Mouse (Mus musculus): Measurements from ENCODE around the gene Midn. TPM values are rescaled to one million over a fixed set of nuclear protein-coding genes. Genes with fewer than 3 reads are reported as not detected.

The Midn gene
- total and polyA plus RNA-seq, 3 experiments = 74.5 to 102 (median 96.2) TPM

DNA sequence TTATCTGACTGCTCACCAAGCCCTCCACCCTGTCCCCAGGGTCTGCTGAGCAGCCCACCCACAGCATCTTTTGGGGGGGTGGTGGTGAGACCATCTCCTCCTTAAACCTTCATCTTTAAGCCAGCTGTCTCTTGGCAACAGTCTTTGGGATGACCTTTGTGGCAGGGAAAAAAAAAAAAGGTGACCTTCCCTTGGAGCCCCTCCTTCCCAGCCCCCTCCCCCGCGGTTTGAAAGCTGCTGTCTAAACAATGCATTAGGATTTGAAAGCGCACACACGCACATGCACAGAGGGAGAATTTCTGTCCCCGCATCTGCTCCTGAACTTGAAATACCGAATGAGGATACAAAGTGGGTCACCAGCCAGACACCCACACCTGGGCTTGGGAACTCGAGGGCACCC is 56.0 kb downstream of the Midn start:
- WGBS = 36% methylated on average over 7 of the region's 7 CpGs
- H3K27me3 ChIP-seq (ENCODE audit: control insufficient read depth, insufficient read depth, low read length) = no peaks in the 10 kb centered on the region
- peaks cover 2% of the 10 kb centered on the region for H3K4me1 ChIP-seq (ENCODE audit: control insufficient read depth, insufficient read depth, low read length)
- H3K27ac ChIP-seq = no peak overlapping the region
- no peaks in the 10 kb centered on the region for H3K79me2 ChIP-seq (replicated peaks; ENCODE audit: control insufficient read depth, insufficient read depth, low read length)
- H3K4me3 ChIP-seq = no peak overlapping the region
- DNase-seq = no peak
- no peak overlapping the region for H3K9ac ChIP-seq (ENCODE audit: low read depth, low read length)
- no peaks in the 10 kb centered on the region for H3K36me3 ChIP-seq (ENCODE audit: control insufficient read depth, insufficient read depth, low read length)
- intact Hi-C loops (cut with DNase I) = no loop called here
- no peak for TF ChIP-seq CTCF (IDR thresholded peaks at IDR 0.05)
- TF ChIP-seq EP300 (IDR thresholded peaks at IDR 0.05; ENCODE audit: insufficient read depth, low read depth, low read length) = no peak
- TF ChIP-seq POLR2A (IDR thresholded peaks at IDR 0.05; ENCODE audit: insufficient read depth, low read depth, low read length) = no peak

DNA sequence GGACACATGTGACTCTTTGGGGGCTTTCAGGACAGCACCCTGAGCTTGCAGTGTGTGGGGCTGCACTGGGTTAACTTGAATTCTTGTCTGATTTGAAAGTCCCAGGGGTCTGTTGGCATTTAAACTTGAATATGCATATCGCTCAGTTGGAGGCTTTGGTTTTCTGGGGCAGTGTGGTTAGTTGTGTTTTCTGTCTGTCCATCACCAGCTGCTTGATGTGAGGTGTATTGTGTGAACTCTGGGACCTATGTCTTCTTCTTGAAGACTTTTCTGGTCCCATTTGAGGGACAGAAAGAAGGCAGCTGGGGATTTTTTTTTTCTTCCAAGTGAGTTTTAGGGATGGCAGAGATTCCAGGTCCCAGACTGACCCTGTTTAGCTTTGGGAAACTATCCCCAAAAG is 59.1 kb downstream of the Midn start:
- no peak overlapping the region for H3K9ac ChIP-seq (ENCODE audit: low read depth, low read length)

DNA sequence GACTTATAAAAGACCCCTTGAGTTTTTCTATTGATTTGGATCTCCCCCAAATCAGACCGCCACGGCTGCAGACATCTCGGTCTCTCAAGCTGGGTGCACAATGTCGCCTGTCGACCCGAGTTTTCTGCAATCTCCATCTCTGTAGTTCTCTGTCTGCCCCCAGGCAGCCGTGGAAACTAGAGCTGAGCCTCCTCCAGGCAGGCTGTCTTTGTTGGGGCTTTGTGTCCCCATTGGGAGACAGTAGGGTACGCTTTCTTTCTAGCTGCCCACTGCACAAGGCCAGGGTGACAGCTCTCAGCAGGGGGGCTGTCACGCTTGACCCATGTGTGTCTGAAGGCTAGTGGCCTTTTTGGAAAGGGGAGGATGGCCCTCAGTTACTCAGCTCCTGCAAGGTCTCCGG is 59.6 kb downstream of the Midn start:
- no peaks in the 10 kb centered on the region for H3K4me1 ChIP-seq (ENCODE audit: control insufficient read depth, insufficient read depth, low read length)
- no peak overlapping the region for H3K9ac ChIP-seq (ENCODE audit: low read depth, low read length)
- no peak overlapping the region for H3K4me3 ChIP-seq
- 84% methylated on average over 10 of the region's 10 CpGs for WGBS
- no peaks in the 10 kb centered on the region for H3K27me3 ChIP-seq (ENCODE audit: control insufficient read depth, insufficient read depth, low read length)
- DNase-seq = no peak
- H3K79me2 ChIP-seq (replicated peaks; ENCODE audit: control insufficient read depth, insufficient read depth, low read length) = no peaks in the 10 kb centered on the region
- intact Hi-C loops (cut with DNase I) = no loop called here
- TF ChIP-seq EP300 (IDR thresholded peaks at IDR 0.05; ENCODE audit: insufficient read depth, low read depth, low read length) (no peak), POLR2A (IDR thresholded peaks at IDR 0.05; ENCODE audit: insufficient read depth, low read depth, low read length) (no peak), CTCF (IDR thresholded peaks at IDR 0.05) (no peak)
- H3K36me3 ChIP-seq (ENCODE audit: control insufficient read depth, insufficient read depth, low read length) = no peaks in the 10 kb centered on the region
- no peak overlapping the region for H3K27ac ChIP-seq

More for the DNA sequence above, 59.1 kb downstream of the Midn start:
- TF ChIP-seq EP300 (IDR thresholded peaks at IDR 0.05; ENCODE audit: insufficient read depth, low read depth, low read length) = no peak
- TF ChIP-seq CTCF (IDR thresholded peaks at IDR 0.05) = no peak
- TF ChIP-seq POLR2A (IDR thresholded peaks at IDR 0.05; ENCODE audit: insufficient read depth, low read depth, low read length) = no peak
- intact Hi-C loops (cut with DNase I) = no loop called here
- DNase-seq = no peak
- Histone ChIP-seq H3K79me2 (replicated peaks; ENCODE audit: control insufficient read depth, insufficient read depth, low read length) (no peaks in the 10 kb centered on the region), H3K4me1 (ENCODE audit: control insufficient read depth, insufficient read depth, low read length) (no peaks in the 10 kb centered on the region), H3K36me3 (ENCODE audit: control insufficient read depth, insufficient read depth, low read length) (no peaks in the 10 kb centered on the region), H3K4me3 (no peak overlapping the region), H3K27me3 (ENCODE audit: control insufficient read depth, insufficient read depth, low read length) (no peaks in the 10 kb centered on the region), H3K27ac (no peak overlapping the region)
- WGBS = 91% methylated on average over 1 of the region's 1 CpGs

Other genes starting within 250 kb of the Midn start
Only the 30 nearest of the 32 such genes appear.
- gene Gm26602, start 237.4 kb upstream of the Midn start, total RNA-seq (2021) = not detected
- not detected in 2 replicates for gene Gm26602, start 237.4 kb upstream of the Midn start, polyA plus RNA-seq (2012; rRNA removed)
- under 1 TPM; 0.10 to 0.25 TPM for gene Kiss1r, start 231.3 kb upstream of the Midn start, total RNA-seq (2021)
- 0.79 and 1.5 TPM in 2 replicates for gene Kiss1r, start 231.3 kb upstream of the Midn start, polyA plus RNA-seq (2012; rRNA removed)
- gene R3hdm4, start 227.1 kb upstream of the Midn start, total RNA-seq (2021) = 10 to 100 TPM; 82.4 to 85.6 TPM
- 119 and 123 TPM in 2 replicates for gene R3hdm4, start 227.1 kb upstream of the Midn start, polyA plus RNA-seq (2012; rRNA removed)
- gene Arid3a, start 221.2 kb upstream of the Midn start, total RNA-seq (2021) = 1 to 10 TPM; 1.3 to 1.5 TPM
- gene Arid3a, start 221.2 kb upstream of the Midn start, polyA plus RNA-seq (2012; rRNA removed) = 0.88 and 1.7 TPM in 2 replicates
- 10 to 100 TPM; 27.8 to 29.4 TPM for gene Wdr18, start 188.1 kb upstream of the Midn start, total RNA-seq (2021)
- gene Wdr18, start 188.1 kb upstream of the Midn start, polyA plus RNA-seq (2012; rRNA removed) = 31.7 and 32.2 TPM in 2 replicates
- under 1 TPM; 0.20 to 0.31 TPM for gene Grin3b, start 177.6 kb upstream of the Midn start, total RNA-seq (2021)
- gene Grin3b, start 177.6 kb upstream of the Midn start, polyA plus RNA-seq (2012; rRNA removed) = 0.20 and 0.29 TPM in 2 replicates
- gene Tmem259, start 163.9 kb upstream of the Midn start, total RNA-seq (2021) = 100 to 1,000 TPM; 109 to 124 TPM
- 184 and 220 TPM in 2 replicates for gene Tmem259, start 163.9 kb upstream of the Midn start, polyA plus RNA-seq (2012; rRNA removed)
- 10 to 100 TPM; 30.2 to 39.3 TPM for gene Cnn2, start 159.7 kb upstream of the Midn start, total RNA-seq (2021)
- 52.5 and 60.7 TPM in 2 replicates for gene Cnn2, start 159.7 kb upstream of the Midn start, polyA plus RNA-seq (2012; rRNA removed)
- gene Abca7, start 151.8 kb upstream of the Midn start, total RNA-seq (2021) = 1 to 10 TPM; 6.6 to 8.0 TPM
- gene Abca7, start 151.8 kb upstream of the Midn start, polyA plus RNA-seq (2012; rRNA removed) = 9.2 and 10.8 TPM in 2 replicates
- gene Arhgap45, start 131.6 kb upstream of the Midn start, total RNA-seq (2021) = 1 to 10 TPM; 3.5 to 5.1 TPM
- gene Arhgap45, start 131.6 kb upstream of the Midn start, polyA plus RNA-seq (2012; rRNA removed) = 8.9 and 16.6 TPM in 2 replicates
- gene Polr2e, start 108.5 kb upstream of the Midn start, total RNA-seq (2021) = 10 to 100 TPM; 78.3 to 89.8 TPM
- gene Polr2e, start 108.5 kb upstream of the Midn start, polyA plus RNA-seq (2012; rRNA removed) = 182 and 194 TPM in 2 replicates
- gene Gpx4, start 101.1 kb upstream of the Midn start, total RNA-seq (2021) = 1,000 to 10,000 TPM in 1 of 2 experiments, 100 to 1,000 TPM in 1; 832 to 1,055 TPM
- gene Gpx4, start 101.1 kb upstream of the Midn start, polyA plus RNA-seq (2012; rRNA removed) = 860 and 993 TPM in 2 replicates
- 10 to 100 TPM; 10.6 to 11.2 TPM for gene Sbno2, start 42.7 kb upstream of the Midn start, total RNA-seq (2021)
- 16.9 and 18.0 TPM in 2 replicates for gene Sbno2, start 42.7 kb upstream of the Midn start, polyA plus RNA-seq (2012; rRNA removed)
- gene Stk11, start 32.5 kb upstream of the Midn start, total RNA-seq (2021) = 100 to 1,000 TPM; 140 to 161 TPM
- gene Stk11, start 32.5 kb upstream of the Midn start, polyA plus RNA-seq (2012; rRNA removed) = 127 and 144 TPM in 2 replicates
- 1,000 to 10,000 TPM; 1,015 to 1,150 TPM for gene Atp5d, start 9.6 kb upstream of the Midn start, total RNA-seq (2021)
- gene Atp5d, start 9.6 kb upstream of the Midn start, polyA plus RNA-seq (2012; rRNA removed) = 1,139 and 1,938 TPM in 2 replicates
- gene Cbarp, start 7.4 kb upstream of the Midn start, total RNA-seq (2021) = 1 to 10 TPM; 3.9 to 4.9 TPM
- gene Cbarp, start 7.4 kb upstream of the Midn start, polyA plus RNA-seq (2012; rRNA removed) = 3.0 and 4.3 TPM in 2 replicates
- gene Cirbp, start 17.7 kb downstream of the Midn start, total RNA-seq (2021) = 10 to 100 TPM; 34.2 to 43.2 TPM
- gene Cirbp, start 17.7 kb downstream of the Midn start, polyA plus RNA-seq (2012; rRNA removed) = 62.5 and 85.8 TPM in 2 replicates
- 1 to 10 TPM; 5.9 to 6.0 TPM for gene 1600002K03Rik, start 24.7 kb downstream of the Midn start, total RNA-seq (2021)
- gene 1600002K03Rik, start 24.7 kb downstream of the Midn start, polyA plus RNA-seq (2012; rRNA removed) = 5.6 and 6.3 TPM in 2 replicates
- 1 to 10 TPM in 1 of 2 experiments, under 1 TPM in 1; 0.86 to 1.1 TPM for gene Efna2, start 31.2 kb downstream of the Midn start, total RNA-seq (2021)
- 1.2 and 1.7 TPM in 2 replicates for gene Efna2, start 31.2 kb downstream of the Midn start, polyA plus RNA-seq (2012; rRNA removed)
- 10 to 100 TPM; 11.1 to 11.8 TPM for gene Mum1, start 78.2 kb downstream of the Midn start, total RNA-seq (2021)
- 18.0 and 19.4 TPM in 2 replicates for gene Mum1, start 78.2 kb downstream of the Midn start, polyA plus RNA-seq (2012; rRNA removed)
- gene Ndufs7, start 100.8 kb downstream of the Midn start, total RNA-seq (2021) = 1,000 to 10,000 TPM in 1 of 2 experiments, 100 to 1,000 TPM in 1; 943 to 1,108 TPM
- gene Ndufs7, start 100.8 kb downstream of the Midn start, polyA plus RNA-seq (2012; rRNA removed) = 1,263 and 1,990 TPM in 2 replicates
- gene Gamt, start 112.7 kb downstream of the Midn start, total RNA-seq (2021) = 1 to 10 TPM; 8.3 to 8.4 TPM
- 8.0 and 11.0 TPM in 2 replicates for gene Gamt, start 112.7 kb downstream of the Midn start, polyA plus RNA-seq (2012; rRNA removed)
- gene Dazap1, start 113.2 kb downstream of the Midn start, total RNA-seq (2021) = 10 to 100 TPM; 56.4 to 57.9 TPM
- 37.6 and 41.0 TPM in 2 replicates for gene Dazap1, start 113.2 kb downstream of the Midn start, polyA plus RNA-seq (2012; rRNA removed)
- gene Rps15, start 144.2 kb downstream of the Midn start, total RNA-seq (2021) = 100 to 1,000 TPM; 748 to 861 TPM
- 880 and 1,041 TPM in 2 replicates for gene Rps15, start 144.2 kb downstream of the Midn start, polyA plus RNA-seq (2012; rRNA removed)
- 1 to 10 TPM; 2.3 to 2.6 TPM for gene Apc2, start 147.7 kb downstream of the Midn start, total RNA-seq (2021)
- 2.4 and 2.7 TPM in 2 replicates for gene Apc2, start 147.7 kb downstream of the Midn start, polyA plus RNA-seq (2012; rRNA removed)
- gene 2310011J03Rik, start 172.3 kb downstream of the Midn start, total RNA-seq (2021) = 10 to 100 TPM; 13.3 to 14.5 TPM
- gene 2310011J03Rik, start 172.3 kb downstream of the Midn start, polyA plus RNA-seq (2012; rRNA removed) = 27.3 and 28.9 TPM in 2 replicates
- gene Pcsk4, start 181.2 kb downstream of the Midn start, total RNA-seq (2021) = 1 to 10 TPM; 1.4 to 1.8 TPM
- gene Pcsk4, start 181.2 kb downstream of the Midn start, polyA plus RNA-seq (2012; rRNA removed) = 4.5 and 4.9 TPM in 2 replicates
- 1 to 10 TPM; 2.8 to 3.6 TPM for gene Reep6, start 181.7 kb downstream of the Midn start, total RNA-seq (2021)
- 2.9 and 4.1 TPM in 2 replicates for gene Reep6, start 181.7 kb downstream of the Midn start, polyA plus RNA-seq (2012; rRNA removed)
- gene Adamtsl5, start 200.1 kb downstream of the Midn start, total RNA-seq (2021) = 10 to 100 TPM; 71.9 to 84.5 TPM
- gene Adamtsl5, start 200.1 kb downstream of the Midn start, polyA plus RNA-seq (2012; rRNA removed) = 80.9 and 85.2 TPM in 2 replicates
- gene Plk5, start 208.2 kb downstream of the Midn start, total RNA-seq (2021) = under 1 TPM; 0.50 to 0.63 TPM
- 2.0 and 2.7 TPM in 2 replicates for gene Plk5, start 208.2 kb downstream of the Midn start, polyA plus RNA-seq (2012; rRNA removed)

All from heart, adult 2 months (tissue).